Mouse (Mus musculus): ENCODE data around the gene Lcp1.

Lcp1 gene

GRCm38 (mm10) chr14:75175781-75176180 is 44.9 kb downstream of the Lcp1 start:
- intact Hi-C loops (cut with DNase I) = no loop called here

- intact Hi-C loops (cut with DNase I) = no loop called here
Measured at GRCm38 (mm10) chr14:75176425-75177045, 45.6 kb downstream of the Lcp1 start.

- intact Hi-C loops (cut with DNase I) = no loop called here
Measured at GRCm38 (mm10) chr14:75177400-75177799, 46.5 kb downstream of the Lcp1 start.

- intact Hi-C loops (cut with DNase I) = no loop called here
Measured at GRCm38 (mm10) chr14:75178384-75178793, 47.5 kb downstream of the Lcp1 start.

- intact Hi-C loops (cut with DNase I) = no loop called here
Measured at GRCm38 (mm10) chr14:75178801-75179211, 47.9 kb downstream of the Lcp1 start.

GRCm38 (mm10) chr14:75179255-75179963 is 48.5 kb downstream of the Lcp1 start:
- intact Hi-C loops (cut with DNase I) = no loop called here

GRCm38 (mm10) chr14:75180551-75180978 is 49.7 kb downstream of the Lcp1 start:
- intact Hi-C loops (cut with DNase I) = no loop called here

- intact Hi-C loops (cut with DNase I) = no loop called here
Measured at GRCm38 (mm10) chr14:75181062-75181935, 50.4 kb downstream of the Lcp1 start.

- intact Hi-C loops (cut with DNase I) = no loop called here
Measured at GRCm38 (mm10) chr14:75182378-75182777, 51.5 kb downstream of the Lcp1 start.

- intact Hi-C loops (cut with DNase I) = no loop called here
Measured at GRCm38 (mm10) chr14:75182831-75183230, 51.9 kb downstream of the Lcp1 start.

GRCm38 (mm10) chr14:75184069-75184790 is 53.3 kb downstream of the Lcp1 start:
- intact Hi-C loops (cut with DNase I) = no loop called here

GRCm38 (mm10) chr14:75185796-75186594 is 55.1 kb downstream of the Lcp1 start:
- intact Hi-C loops (cut with DNase I) = no loop called here

GRCm38 (mm10) chr14:75186858-75187415 is 56.0 kb downstream of the Lcp1 start:
- intact Hi-C loops (cut with DNase I) = no loop called here

GRCm38 (mm10) chr14:75188521-75188920 is 57.6 kb downstream of the Lcp1 start:
- intact Hi-C loops (cut with DNase I) = no loop called here

- intact Hi-C loops (cut with DNase I) = no loop called here
Measured at GRCm38 (mm10) chr14:75189031-75189430, 58.1 kb downstream of the Lcp1 start.

GRCm38 (mm10) chr14:75190683-75191082 is 59.8 kb downstream of the Lcp1 start:
- intact Hi-C loops (cut with DNase I) = loop anchor here (10.0 kb wide), 1 partner anchor 534 kb away; no protein-coding TSS in a partner anchor

GRCm38 (mm10) chr14:75192427-75192826 is 61.5 kb downstream of the Lcp1 start:
- intact Hi-C loops (cut with DNase I) = loop anchor here (10.0 kb wide), 1 partner anchor 532 kb away; no protein-coding TSS in a partner anchor

- intact Hi-C loops (cut with DNase I) = loop anchor here (10.0 kb wide), 1 partner anchor 532 kb away; no protein-coding TSS in a partner anchor
Measured at GRCm38 (mm10) chr14:75192858-75193257, 62.0 kb downstream of the Lcp1 start.

- intact Hi-C loops (cut with DNase I) = loop anchor here (5.0 to 10.0 kb wide), 2 partner anchors 133 to 529 kb away; no protein-coding TSS in a partner anchor
Measured at GRCm38 (mm10) chr14:75195530-75195929, 64.6 kb downstream of the Lcp1 start.

GRCm38 (mm10) chr14:75197027-75197426 is 66.1 kb downstream of the Lcp1 start:
- intact Hi-C loops (cut with DNase I) = loop anchor here (5.0 to 10.0 kb wide), 2 partner anchors 135 to 528 kb away; no protein-coding TSS in a partner anchor
